Mouse (Mus musculus): ENCODE results near the gene Galnt15. TPM values are rescaled to one million over a fixed set of nuclear protein-coding genes. Genes with fewer than 3 reads are reported as not detected.
A peak's percentile ranks its signal among the peaks of the same experiment; 100 is the strongest.

The Galnt15 gene
- total and polyA plus RNA-seq, 3 experiments = not detected

- Histone ChIP-seq H3K79me2 (replicated peaks; ENCODE audit: control insufficient read depth, extremely low read depth, insufficient read depth, poor library complexity, severe bottlenecking) (no peaks in the 10 kb centered on the region), H3K27ac (ENCODE audit: insufficient read depth, low read depth) (no peak overlapping the region), H3K4me3 (replicated peaks in 1 of 3; ENCODE audit: low read depth in 2 of 3, low read length in 2 of 3, poor library complexity in 1 of 3) (no peak overlapping the region), H3K4me2 (ENCODE audit: insufficient read depth, low read depth, poor library complexity, severe bottlenecking) (0 out of 2 replicates have a peak overlapping the region, but pooled peaks have one; percentile 12), H3K9ac (ENCODE audit: insufficient read depth, low read depth) (no peak overlapping the region), H3K27me3 (replicated peaks) (no peaks in the 10 kb centered on the region), H3K36me3 (replicated peaks in 1 of 2; ENCODE audit: control insufficient read depth in 1 of 2, insufficient read depth in 1 of 2, low read length in 1 of 2) (no peaks in the 10 kb centered on the region), H3K9me3 (replicated peaks; ENCODE audit: low read length) (no peaks in the 10 kb centered on the region), H3K4me1 (ENCODE audit: control insufficient read depth in 1 of 2, insufficient read depth in 2 of 2) (peaks cover under 1 to 2% of the 10 kb centered on the region in 2 experiments; a peak in 2 of 4 replicates)
- TF ChIP-seq JUND (conservative IDR thresholded peaks at IDR 0.05; ENCODE audit: low read depth, low read length) (no peak), IRF4 (IDR thresholded peaks at IDR 0.05; ENCODE audit: low read depth, low read length) (no peak)
- dilution Hi-C loops (cut with MboI; ENCODE audit: extremely low pct_ligation_motif_present, extremely low pct_unique_long_range_greater_than_20kb, low sequenced_read_pairs) (no loop called here), in situ Hi-C loops (cut with MboI; ENCODE audit: low pct_ligation_motif_present, low pct_unique_long_range_greater_than_20kb, low sequenced_read_pairs) (no loop called here)
- DNase-seq (ENCODE audit: extremely low read depth) = no peak
These were observed 23.0 kb upstream of the Galnt15 start for GRCm38 (mm10) chr14:32005673-32006261.

GRCm38 (mm10) chr14:32007654-32008335 lies 21.0 kb upstream of the Galnt15 start:
- no peak overlapping the region for H3K4me2 ChIP-seq (ENCODE audit: insufficient read depth, low read depth, poor library complexity, severe bottlenecking)
- no peaks in the 10 kb centered on the region for H3K27me3 ChIP-seq (replicated peaks)
- H3K9me3 ChIP-seq (replicated peaks; ENCODE audit: low read length) = no peaks in the 10 kb centered on the region
- no peak overlapping the region for H3K4me3 ChIP-seq (replicated peaks in 1 of 3; ENCODE audit: low read depth in 2 of 3, low read length in 2 of 3, poor library complexity in 1 of 3)
- DNase-seq (ENCODE audit: extremely low read depth) = no peak
- no peaks in the 10 kb centered on the region for H3K36me3 ChIP-seq (replicated peaks in 1 of 2; ENCODE audit: control insufficient read depth in 1 of 2, insufficient read depth in 1 of 2, low read length in 1 of 2)
- H3K9ac ChIP-seq (ENCODE audit: insufficient read depth, low read depth) = no peak overlapping the region
- dilution Hi-C loops (cut with MboI; ENCODE audit: extremely low pct_ligation_motif_present, extremely low pct_unique_long_range_greater_than_20kb, low sequenced_read_pairs) (no loop called here), in situ Hi-C loops (cut with MboI; ENCODE audit: low pct_ligation_motif_present, low pct_unique_long_range_greater_than_20kb, low sequenced_read_pairs) (no loop called here)
- no peak for TF ChIP-seq POLR2AphosphoS2 (IDR thresholded peaks at IDR 0.05; ENCODE audit: low read depth, low read length)
- TF ChIP-seq CHD1 (IDR thresholded peaks at IDR 0.05; ENCODE audit: low read depth, low read length) = no peak
- no peak for TF ChIP-seq GABPA (IDR thresholded peaks at IDR 0.05; ENCODE audit: insufficient replicate concordance, low read depth, low read length)
- TF ChIP-seq IRF4 (IDR thresholded peaks at IDR 0.05; ENCODE audit: low read depth, low read length) = no peak
- no peak for TF ChIP-seq ZMIZ1 (IDR thresholded peaks at IDR 0.05; ENCODE audit: low read depth, low read length)
- no peaks in the 10 kb centered on the region for H3K79me2 ChIP-seq (replicated peaks; ENCODE audit: control insufficient read depth, extremely low read depth, insufficient read depth, poor library complexity, severe bottlenecking)
- no peak overlapping the region for H3K27ac ChIP-seq (ENCODE audit: insufficient read depth, low read depth)
- peaks cover 6 to 10% of the 10 kb centered on the region in 2 experiments for H3K4me1 ChIP-seq (ENCODE audit: control insufficient read depth in 1 of 2, insufficient read depth in 2 of 2)

- peaks cover 8 to 10% of the 10 kb centered on the region in 2 experiments for H3K4me1 ChIP-seq (ENCODE audit: control insufficient read depth in 1 of 2, insufficient read depth in 2 of 2)
- H3K27ac ChIP-seq (ENCODE audit: insufficient read depth, low read depth) = no peak overlapping the region
- no peak for DNase-seq (ENCODE audit: extremely low read depth)
- H3K27me3 ChIP-seq (replicated peaks) = no peaks in the 10 kb centered on the region
- no peak overlapping the region for H3K9ac ChIP-seq (ENCODE audit: insufficient read depth, low read depth)
- no peaks in the 10 kb centered on the region for H3K79me2 ChIP-seq (replicated peaks; ENCODE audit: control insufficient read depth, extremely low read depth, insufficient read depth, poor library complexity, severe bottlenecking)
- dilution Hi-C loops (cut with MboI; ENCODE audit: extremely low pct_ligation_motif_present, extremely low pct_unique_long_range_greater_than_20kb, low sequenced_read_pairs) (no loop called here), in situ Hi-C loops (cut with MboI; ENCODE audit: low pct_ligation_motif_present, low pct_unique_long_range_greater_than_20kb, low sequenced_read_pairs) (no loop called here)
- H3K4me3 ChIP-seq (replicated peaks in 1 of 3; ENCODE audit: low read depth in 2 of 3, low read length in 2 of 3, poor library complexity in 1 of 3) = no peak overlapping the region
- no peaks in the 10 kb centered on the region for H3K36me3 ChIP-seq (replicated peaks in 1 of 2; ENCODE audit: control insufficient read depth in 1 of 2, insufficient read depth in 1 of 2, low read length in 1 of 2)
- TF ChIP-seq UBTF (IDR thresholded peaks at IDR 0.05; ENCODE audit: low read depth, low read length) (no peak), MEF2A (IDR thresholded peaks at IDR 0.05; ENCODE audit: borderline replicate concordance, low read depth, low read length) (no peak), NELFE (IDR thresholded peaks at IDR 0.05; ENCODE audit: low read depth, low read length) (no peak), ZMIZ1 (IDR thresholded peaks at IDR 0.05; ENCODE audit: low read depth, low read length) (no peak), NRF1 (IDR thresholded peaks at IDR 0.05; ENCODE audit: low read depth, low read length) (no peak), ZNF384 (IDR thresholded peaks at IDR 0.05; ENCODE audit: low read depth, low read length) (no peak), POLR2A (IDR thresholded peaks at IDR 0.05; ENCODE audit: low read depth, low read length) (no peak), ELF1 (IDR thresholded peaks at IDR 0.05; ENCODE audit: low read depth, low read length) (no peak), MAX (IDR thresholded peaks at IDR 0.05; ENCODE audit: low read length) (no peak), CHD2 (IDR thresholded peaks at IDR 0.05; ENCODE audit: low read length) (no peak), MXI1 (IDR thresholded peaks at IDR 0.05; ENCODE audit: low read depth, low read length) (no peak), USF2 (conservative IDR thresholded peaks at IDR 0.05; ENCODE audit: low read depth, low read length) (no peak), HCFC1 (IDR thresholded peaks at IDR 0.05; ENCODE audit: low read depth, low read length) (no peak), ZC3H11A (IDR thresholded peaks at IDR 0.05; ENCODE audit: low read depth, low read length) (no peak), MYC (IDR thresholded peaks at IDR 0.05; ENCODE audit: low read depth, low read length) (no peak), JUN (IDR thresholded peaks at IDR 0.05; ENCODE audit: insufficient read depth, low read depth, low read length) (no peak), RAD21 (IDR thresholded peaks at IDR 0.05; ENCODE audit: low read depth, low read length) (no peak), KAT2A (IDR thresholded peaks at IDR 0.05; ENCODE audit: insufficient replicate concordance, low read length) (no peak), USF1 (IDR thresholded peaks at IDR 0.05; ENCODE audit: low read depth, low read length) (no peak)
- H3K4me2 ChIP-seq (ENCODE audit: insufficient read depth, low read depth, poor library complexity, severe bottlenecking) = no peak overlapping the region
- H3K9me3 ChIP-seq (replicated peaks; ENCODE audit: low read length) = no peaks in the 10 kb centered on the region
These were observed 19.1 kb upstream of the Galnt15 start for GRCm38 (mm10) chr14:32009715-32010114.
